Mouse (Mus musculus): Measurements from ENCODE around the gene Ldha.
A peak's percentile ranks its signal among the peaks of the same experiment; 100 is the strongest.

GRCm38 (mm10) chr7:46830799-46831590 lies 10.3 kb upstream of the Ldha start:
- TF ChIP-seq EP300 (IDR thresholded peaks at IDR 0.05; ENCODE audit: insufficient read depth, low read depth, low read length) (0 out of 2 replicates have a peak, but pooled peaks have one; percentile 13), POLR2A (IDR thresholded peaks at IDR 0.05; ENCODE audit: insufficient read depth, low read depth, low read length) (no peak), CTCF (IDR thresholded peaks at IDR 0.05) (no peak)

Data from heart, adult 2 months (tissue).